Mouse (Mus musculus) B cell, adult 2 months (primary cell): ENCODE results near the gene Inhbc.

Source experiments
- DNase-seq, 2 experiments: peaks; one replicate each; pipeline ENCODE4 v3.0.0; 2022

The Inhbc gene

GRCm38 (mm10) chr10:127351285-127351595 is 19.0 kb downstream of the Inhbc start:
- no peak for DNase-seq

- DNase-seq: peak; percentile 71 to 72
These were observed 19.5 kb downstream of the Inhbc start for GRCm38 (mm10) chr10:127350594-127351284.

- DNase-seq: no peak
These were observed 20.4 kb downstream of the Inhbc start for GRCm38 (mm10) chr10:127349810-127350209.

- DNase-seq: peak; percentile 48 to 57
These were observed 21.3 kb downstream of the Inhbc start for GRCm38 (mm10) chr10:127348957-127349356.

- DNase-seq: no peak
These were observed 24.1 kb downstream of the Inhbc start for GRCm38 (mm10) chr10:127346173-127346572.

GRCm38 (mm10) chr10:127343029-127343428 is 27.2 kb downstream of the Inhbc start:
- no peak for DNase-seq

- peak; percentile 86 to 87 for DNase-seq
These were observed 28.2 kb downstream of the Inhbc start, which contains the start of gene Gli1 for GRCm38 (mm10) chr10:127341891-127342639. Gli1 (minus strand) TSS chr10:127341974.

GRCm38 (mm10) chr10:127341360-127341690 is 28.9 kb downstream of the Inhbc start:
- DNase-seq: no peak

- DNase-seq: peak; percentile 29 to 34
These were observed 29.5 kb downstream of the Inhbc start for GRCm38 (mm10) chr10:127340577-127341359.

GRCm38 (mm10) chr10:127339683-127340576 is 30.3 kb downstream of the Inhbc start:
- DNase-seq: peak; percentile 27 to 29

GRCm38 (mm10) chr10:127338930-127339682 is 31.1 kb downstream of the Inhbc start:
- peak; percentile 88 to 90 for DNase-seq

- DNase-seq: no peak
These were observed 32.6 kb downstream of the Inhbc start for GRCm38 (mm10) chr10:127337536-127338099.

- no peak for DNase-seq
These were observed 33.3 kb downstream of the Inhbc start for GRCm38 (mm10) chr10:127336952-127337351.

- DNase-seq: no peak
These were observed 35.0 kb downstream of the Inhbc start for GRCm38 (mm10) chr10:127335271-127335670.

GRCm38 (mm10) chr10:127333152-127333551 is 37.1 kb downstream of the Inhbc start:
- peak; percentile 46 to 55 for DNase-seq

- DNase-seq: no peak
These were observed 37.9 kb downstream of the Inhbc start for GRCm38 (mm10) chr10:127332211-127332874.

- DNase-seq: no peak
These were observed 40.0 kb downstream of the Inhbc start for GRCm38 (mm10) chr10:127330212-127330611.

- DNase-seq: no peak
These were observed 42.6 kb downstream of the Inhbc start for GRCm38 (mm10) chr10:127327461-127328145.

- no peak for DNase-seq
These were observed 43.4 kb downstream of the Inhbc start for GRCm38 (mm10) chr10:127326828-127327227.
